ENCODE assay signal across 23 mouse cellular contexts in genomic region chr1:185307645-185308044, GRCm38 (mm10). TPM values are rescaled to one million over a fixed set of nuclear protein-coding genes. Genes with fewer than 3 reads are reported as not detected.
DNase-seq lines count a peak whose midpoint lies in the region; ATAC-seq and TF ChIP-seq lines count a peak whose summit lies in the region.
"Had no signal": no experiment of that assay in that cellular context is flagged by ENCODE, and none has a peak within 500 bp of the region (broad histone marks: within the 10 kb centered on the region; RNA-seq: fewer than 3 reads in every experiment).

No protein-coding gene starts in this region.

- H3K27ac ChIP-seq in liver, embryonic 11.5 days (ENCODE audit: low read depth, low read length): no peak overlapping the region
- H3K27ac ChIP-seq in intestine, embryonic 16.5 days (ENCODE audit: low read length): peak overlapping the region; percentile 90
- H3K27ac ChIP-seq in small intestine, adult 2 months (ENCODE audit: insufficient read depth, low read depth, low read length): peak overlapping the region; percentile 100
- H3K27ac ChIP-seq: embryonic facial prominence, embryonic 10.5 days; embryonic facial prominence, embryonic 12.5 days; forebrain, embryonic 13.5 days; forebrain, embryonic 15.5 days had no signal

- TF ChIP-seq POLR2A in small intestine, adult 2 months (IDR thresholded peaks at IDR 0.05; ENCODE audit: low read depth, low read length): peak; percentile 71; the same call in 1 of the 2 replicates

- peaks cover 2% of the 10 kb centered on the region; the same call in 1 of the 2 replicates for H3K9me3 ChIP-seq in liver, embryonic 11.5 days (ENCODE audit: control insufficient read depth, low read length)
- H3K9me3 ChIP-seq in G1E (replicated peaks): no peaks in the 10 kb centered on the region
- no peaks in the 10 kb centered on the region for H3K9me3 ChIP-seq in intestine, embryonic 16.5 days (ENCODE audit: control insufficient read depth, low read length)
- H3K9me3 ChIP-seq: embryonic facial prominence, embryonic 12.5 days; forebrain, embryonic 13.5 days; forebrain, embryonic 15.5 days had no signal

- no peak overlapping the region for H3K4me2 ChIP-seq in liver, embryonic 11.5 days
- 0 out of 2 replicates have a peak overlapping the region, but pooled peaks have one; percentile 12 for H3K4me2 ChIP-seq in intestine, embryonic 16.5 days (ENCODE audit: low read depth, low read length)
- H3K4me2 ChIP-seq: embryonic facial prominence, embryonic 12.5 days; forebrain, embryonic 13.5 days; forebrain, embryonic 15.5 days had no signal

- H3K36me3 ChIP-seq in liver, embryonic 11.5 days (ENCODE audit: control insufficient read depth, insufficient read depth, low read length): peaks cover 15% of the 10 kb centered on the region
- H3K36me3 ChIP-seq in G1E (replicated peaks): peaks cover 51% of the 10 kb centered on the region
- peaks cover 14% of the 10 kb centered on the region; the same call in 1 of the 2 replicates for H3K36me3 ChIP-seq in intestine, embryonic 16.5 days (ENCODE audit: control insufficient read depth, insufficient read depth, low read length)
- H3K36me3 ChIP-seq in small intestine, adult 2 months (ENCODE audit: control insufficient read depth, insufficient read depth, low read length): peaks cover 18% of the 10 kb centered on the region

- 73% methylated on average over 7 of the region's 7 CpGs for WGBS in liver, embryonic 11.5 days
- WGBS in intestine, embryonic 16.5 days: 74% methylated on average over 7 of the region's 7 CpGs
- WGBS in small intestine, adult 2 months: 45% methylated on average over 7 of the region's 7 CpGs

- no peak for DNase-seq in liver, embryonic 11.5 days (ENCODE audit: low spot score)
- no peak for DNase-seq in liver
- peak; percentile 13 for DNase-seq in G1E (ENCODE audit: low spot score)
- DNase-seq in left cerebral cortex, postnatal 36 days (ENCODE audit: low spot score in 2 of 2): no peak
- DNase-seq in left cerebral cortex, postnatal 25 days (ENCODE audit: low spot score in 2 of 2): no peak
- DNase-seq: adrenal gland, adult 2 months; adrenal gland, postnatal 10 days; adrenal gland, postnatal 25 days; B cell, adult 2 months; cerebellum, adult 11 months; cerebellum, adult 18-20 months; cerebellum, adult 8-10 months; cerebellum, adult 9-11 months; cerebellum, postnatal 14 days; cerebellum, postnatal 36 days had no signal

- no peak for TF ChIP-seq CTCF in G1E (IDR thresholded peaks at IDR 0.05; ENCODE audit: low read depth, low read length)
- no peak for TF ChIP-seq CTCF in small intestine, adult 2 months (IDR thresholded peaks at IDR 0.05; ENCODE audit: extremely low read depth, insufficient read length, insufficient replicate concordance, low read depth, low read length)

- no peak overlapping the region for H3K4me3 ChIP-seq in liver, embryonic 11.5 days (ENCODE audit: low read depth, low read length)
- no peak overlapping the region for H3K4me3 ChIP-seq in G1E (ENCODE audit: low read depth, low read length)
- no peak overlapping the region for H3K4me3 ChIP-seq in intestine, embryonic 16.5 days (ENCODE audit: low read length)
- no peak overlapping the region for H3K4me3 ChIP-seq in small intestine, adult 2 months (ENCODE audit: low read depth, low read length)
- H3K4me3 ChIP-seq: embryonic facial prominence, embryonic 10.5 days; embryonic facial prominence, embryonic 12.5 days; forebrain, embryonic 13.5 days; forebrain, embryonic 15.5 days had no signal

- ATAC-seq in liver, embryonic 11.5 days (replicated peaks; ENCODE audit: low FRiP score): 0 out of 2 replicates have a peak, but pooled peaks have one; percentile 41
- peak; percentile 91 for ATAC-seq in G1E (ENCODE audit: extremely low read depth, insufficient number of reproducible peaks, low FRiP score, poor library complexity, severe bottlenecking)
- ATAC-seq in intestine, embryonic 16.5 days: peak; percentile 37
- ATAC-seq: CD4-positive, CD25-positive, alpha-beta regulatory T cell, adult 4 months; forebrain, embryonic 13.5 days; forebrain, embryonic 15.5 days had no signal

- no peaks in the 10 kb centered on the region for H3K27me3 ChIP-seq in liver, embryonic 11.5 days (replicated peaks; ENCODE audit: control insufficient read depth, insufficient read depth, low read length)
- H3K27me3 ChIP-seq in G1E (ENCODE audit: insufficient read depth, low read length): no peaks in the 10 kb centered on the region
- H3K27me3 ChIP-seq in intestine, embryonic 16.5 days (replicated peaks; ENCODE audit: control insufficient read depth, insufficient read depth, low read length): no peaks in the 10 kb centered on the region
- no peaks in the 10 kb centered on the region for H3K27me3 ChIP-seq in small intestine, adult 2 months (ENCODE audit: control insufficient read depth, insufficient read depth, low read length)
- H3K27me3 ChIP-seq: CH12.LX; embryonic facial prominence, embryonic 12.5 days; forebrain, embryonic 13.5 days; forebrain, embryonic 15.5 days had no signal

- intact Hi-C loops in left cerebral cortex, postnatal 36 days (cut with DNase I): no loop called here
- intact Hi-C loops in left cerebral cortex, postnatal 25 days (cut with DNase I): no loop called here

- no peak overlapping the region for H3K9ac ChIP-seq in liver, embryonic 11.5 days (ENCODE audit: low read depth, low read length)
- H3K9ac ChIP-seq in intestine, embryonic 16.5 days (ENCODE audit: low read depth, low read length): no peak overlapping the region
- H3K9ac ChIP-seq: embryonic facial prominence, embryonic 12.5 days; forebrain, embryonic 13.5 days; forebrain, embryonic 15.5 days had no signal

- H3K4me1 ChIP-seq in liver, embryonic 11.5 days (replicated peaks; ENCODE audit: control insufficient read depth, insufficient read depth, low read length): no peaks in the 10 kb centered on the region
- H3K4me1 ChIP-seq in G1E (ENCODE audit: insufficient read depth, low read depth, low read length): peaks cover 18% of the 10 kb centered on the region
- 0 out of 2 replicates have a peak, but pooled peaks cover 5% of the 10 kb centered on the region for H3K4me1 ChIP-seq in intestine, embryonic 16.5 days (ENCODE audit: control insufficient read depth, insufficient read depth, low read length)
- H3K4me1 ChIP-seq in small intestine, adult 2 months (ENCODE audit: control insufficient read depth, insufficient read depth, insufficient read length, low read length): peaks cover 22% of the 10 kb centered on the region
- H3K4me1 ChIP-seq: embryonic facial prominence, embryonic 10.5 days; embryonic facial prominence, embryonic 12.5 days; forebrain, embryonic 13.5 days; forebrain, embryonic 15.5 days had no signal

RNA-seq across cellular contexts. Expression of gene Iars2, which starts 21.6 kb away (rescaled TPM):
- polyA plus RNA-seq in liver, embryonic 11.5 days (2014; fragmentation: Nextera tagmentation; extraction: Ambion mirVana): 41.0 and 49.6 TPM in 2 replicates
- total RNA-seq in G1E (2014; fragmentation: Nextera tagmentation) (45.3 and 48.5 TPM in 2 replicates), G1E (2017) (46.2 and 54.6 TPM in 2 replicates)
- polyA plus RNA-seq in G1E (2012): 7.6 and 8.5 TPM in 2 replicates
- polyA plus RNA-seq in intestine, embryonic 16.5 days (2015; fragmentation: Nextera tagmentation; extraction: Ambion mirVana): 86.6 and 109 TPM in 2 replicates
- 7.9 and 9.0 TPM in 2 replicates for polyA plus RNA-seq in small intestine, adult 2 months (2012; rRNA removed)
- total RNA-seq in left cerebral cortex, postnatal 36 days (2021): 10 to 100 TPM; 31.4 to 33.4 TPM
- total RNA-seq in left cerebral cortex, postnatal 25 days (2021): 10 to 100 TPM; 29.8 to 31.4 TPM

RNA-seq across cellular contexts. Expression of gene Bpnt1, which starts 24.3 kb away (rescaled TPM):
- polyA plus RNA-seq in liver, embryonic 11.5 days (2014; fragmentation: Nextera tagmentation; extraction: Ambion mirVana): 28.4 and 29.4 TPM in 2 replicates
- total RNA-seq in G1E (2014; fragmentation: Nextera tagmentation) (3.3 and 3.5 TPM in 2 replicates), G1E (2017) (13.3 and 16.8 TPM in 2 replicates)
- polyA plus RNA-seq in G1E (2012): 4.4 and 6.1 TPM in 2 replicates
- 345 and 365 TPM in 2 replicates for polyA plus RNA-seq in intestine, embryonic 16.5 days (2015; fragmentation: Nextera tagmentation; extraction: Ambion mirVana)
- 323 and 340 TPM in 2 replicates for polyA plus RNA-seq in small intestine, adult 2 months (2012; rRNA removed)
- total RNA-seq in left cerebral cortex, postnatal 36 days (2021): 10 to 100 TPM; 65.7 to 72.8 TPM
- total RNA-seq in left cerebral cortex, postnatal 25 days (2021): 10 to 100 TPM; 70.3 to 76.6 TPM

RNA-seq across cellular contexts. Expression of gene Eprs, which starts 55.2 kb away (rescaled TPM):
- polyA plus RNA-seq in liver, embryonic 11.5 days (2014; fragmentation: Nextera tagmentation; extraction: Ambion mirVana): 180 and 202 TPM in 2 replicates
- total RNA-seq in G1E (2014; fragmentation: Nextera tagmentation): 289 and 310 TPM in 2 replicates
- total RNA-seq in G1E (2017): 186 and 227 TPM in 2 replicates
- 13.7 and 16.2 TPM in 2 replicates for polyA plus RNA-seq in G1E (2012)
- 118 and 132 TPM in 2 replicates for polyA plus RNA-seq in intestine, embryonic 16.5 days (2015; fragmentation: Nextera tagmentation; extraction: Ambion mirVana)
- polyA plus RNA-seq in small intestine, adult 2 months (2012; rRNA removed): 1.5 and 3.0 TPM in 2 replicates
- 10 to 100 TPM; 64.0 to 74.4 TPM for total RNA-seq in left cerebral cortex, postnatal 36 days (2021)
- 10 to 100 TPM; 68.5 to 69.0 TPM for total RNA-seq in left cerebral cortex, postnatal 25 days (2021)

Comparison
In these comparisons a context has a peak if more than half of its experiments do, and no peak if none do; other contexts are left out.
1. ATAC-seq: peak in every context shown above with its lines; median percentile 91 in G1E; 41 in liver, embryonic 11.5 days; 37 in intestine, embryonic 16.5 days.
2. RNA of gene Bpnt1, which starts 24.3 kb away (polyA plus RNA-seq): 345 to 365 TPM in intestine, embryonic 16.5 days and 323 to 340 TPM in small intestine, adult 2 months; 28.4 to 29.4 TPM in liver, embryonic 11.5 days and 4.4 to 6.1 TPM in G1E; every median in the first group is over 10 times any median in the second.